Mouse (Mus musculus) left cerebral cortex, postnatal 4 days (tissue): ENCODE measurements at regions not wholly inside any gene's neighbourhood (a gene's known extent, or its start where the extent isn't known, plus 50 kb on each side); places are given as distances from the start of the nearest gene placed in this dataset.
A peak's percentile ranks its signal among the peaks of the same experiment; 100 is the strongest.

Experiments
- DNase-seq: peaks from one replicate; pipeline ENCODE4 v3.0.0-alpha.2; 2022
- intact Hi-C: fragments of 180-260 bp; cut with DNase I; formaldehyde crosslinking; loops from one replicate; pipeline ENCODE4 v1.15.1; 2025

- DNase-seq, result peak; percentile 3
- intact Hi-C loops, result loop anchor here (10.0 kb wide), 1 partner anchor 201 kb away; no protein-coding TSS in a partner anchor
Measured at GRCm38 (mm10) chr10:9203323-9203722, 317.5 kb upstream of the Sash1 start.

GRCm38 (mm10) chr10:9202922-9203321 is 317.1 kb upstream of the Sash1 start:
- DNase-seq, result no peak
- intact Hi-C loops, result loop anchor here (10.0 kb wide), 1 partner anchor 202 kb away; no protein-coding TSS in a partner anchor

GRCm38 (mm10) chr10:9174997-9175396 is 289.1 kb upstream of the Sash1 start:
- no peak for DNase-seq
- intact Hi-C loops, result no loop called here

- intact Hi-C loops, result no loop called here
- DNase-seq, result no peak
Measured at GRCm38 (mm10) chr10:9173509-9173908, 287.6 kb upstream of the Sash1 start.

GRCm38 (mm10) chr10:9168725-9169124 is 282.9 kb upstream of the Sash1 start:
- intact Hi-C loops, result no loop called here
- no peak for DNase-seq

- DNase-seq, result peak; percentile 1
- intact Hi-C loops, result no loop called here
Measured at GRCm38 (mm10) chr10:9166017-9166416, 280.1 kb upstream of the Sash1 start.

- DNase-seq, result no peak
Measured at GRCm38 (mm10) chr10:9165598-9165997, 279.7 kb upstream of the Sash1 start.

GRCm38 (mm10) chr10:9164333-9164732 is 278.5 kb upstream of the Sash1 start:
- intact Hi-C loops, result no loop called here

More at GRCm38 (mm10) chr10:9165598-9165997, 279.7 kb upstream of the Sash1 start:
- intact Hi-C loops, result no loop called here

GRCm38 (mm10) chr10:9161597-9161996 is 275.7 kb upstream of the Sash1 start:
- no peak for DNase-seq
- intact Hi-C loops, result no loop called here

More at GRCm38 (mm10) chr10:9164333-9164732, 278.5 kb upstream of the Sash1 start:
- DNase-seq, result peak; percentile 30

GRCm38 (mm10) chr10:9157299-9158215 is 271.7 kb upstream of the Sash1 start:
- no peak for DNase-seq
- intact Hi-C loops, result no loop called here

GRCm38 (mm10) chr10:9136099-9136498 is 250.2 kb upstream of the Sash1 start:
- intact Hi-C loops, result no loop called here
- no peak for DNase-seq

GRCm38 (mm10) chr10:9134293-9135021 is 248.6 kb upstream of the Sash1 start:
- intact Hi-C loops, result no loop called here
- no peak for DNase-seq

- no peak for DNase-seq
- intact Hi-C loops, result no loop called here
Measured at GRCm38 (mm10) chr10:9130061-9130460, 244.2 kb upstream of the Sash1 start.

- DNase-seq, result no peak
- intact Hi-C loops, result no loop called here
Measured at GRCm38 (mm10) chr10:9119249-9119648, 233.4 kb upstream of the Sash1 start.

- DNase-seq, result peak; percentile 50
- intact Hi-C loops, result no loop called here
Measured at GRCm38 (mm10) chr10:9117648-9118551, 232.0 kb upstream of the Sash1 start.

GRCm38 (mm10) chr10:9117134-9117533 is 231.3 kb upstream of the Sash1 start:
- intact Hi-C loops, result no loop called here
- no peak for DNase-seq

GRCm38 (mm10) chr10:9113706-9114105 is 227.8 kb upstream of the Sash1 start:
- intact Hi-C loops, result no loop called here
- no peak for DNase-seq

GRCm38 (mm10) chr10:9111051-9111450 is 225.2 kb upstream of the Sash1 start:
- intact Hi-C loops, result no loop called here

GRCm38 (mm10) chr10:9096207-9096606 is 210.3 kb upstream of the Sash1 start:
- DNase-seq, result no peak
- intact Hi-C loops, result no loop called here

More at GRCm38 (mm10) chr10:9111051-9111450, 225.2 kb upstream of the Sash1 start:
- DNase-seq, result no peak

GRCm38 (mm10) chr10:9095163-9095562 is 209.3 kb upstream of the Sash1 start:
- DNase-seq, result no peak
- intact Hi-C loops, result no loop called here
